Mouse (Mus musculus) ES-E14 (cell line): ENCODE measurements around the gene Cyp2a5.

Experiments used
- HCFC1 ChIP-seq: IDR thresholded peaks from 2 replicates; pipeline ENCODE4 v1.6.1; 2012; ENCODE audit warnings: low read length, inconsistent platforms, borderline replicate concordance; ENCODE audit not compliant: insufficient read depth
- ZC3H11A ChIP-seq: IDR thresholded peaks from 2 replicates; pipeline ENCODE4 v1.6.1; 2012; ENCODE audit warnings: low read depth, mild to moderate bottlenecking, inconsistent platforms, low read length, borderline replicate concordance
- ZNF384 ChIP-seq: IDR thresholded peaks from 2 replicates; pipeline ENCODE4 v1.6.1; 2012; ENCODE audit warnings: low read depth, low read length, inconsistent platforms

GRCm38 (mm10) chr7:26789984-26790383 is 45.1 kb upstream of the Cyp2a5 start:
- TF ChIP-seq ZC3H11A, result no peak
- TF ChIP-seq ZNF384, result no peak
- no peak for TF ChIP-seq HCFC1
